Comparison of ENCODE assay signal across 20 mouse cellular contexts in genomic region chr7:30367466-30367865, GRCm38 (mm10). TPM values are rescaled to one million over a fixed set of nuclear protein-coding genes. Genes with fewer than 3 reads are reported as not detected.
"Had no signal": no experiment of that assay in that cellular context is flagged by ENCODE, and none has a peak within 500 bp of the region (broad histone marks: within the 10 kb centered on the region; RNA-seq: fewer than 3 reads in every experiment).

No protein-coding gene starts in this region.

- H3K27me3 ChIP-seq: stomach, embryonic 15.5 days had no signal

- H3K9ac ChIP-seq: liver, embryonic 15.5 days; liver, postnatal 0 days; lung, embryonic 15.5 days; neural tube, embryonic 12.5 days; stomach, embryonic 15.5 days had no signal

- ATAC-seq: liver, postnatal 0 days; lung, postnatal 0 days had no signal

- H3K27ac ChIP-seq: liver, embryonic 15.5 days; lung, embryonic 15.5 days; macrophage; neural tube, embryonic 12.5 days; stomach, embryonic 15.5 days; stomach, postnatal 0 days had no signal

- H3K4me2 ChIP-seq: liver, embryonic 15.5 days; lung, embryonic 15.5 days; neural tube, embryonic 12.5 days; stomach, embryonic 15.5 days had no signal

- DNase-seq: liver, postnatal 0 days; lung, adult 2 months; lung, postnatal 14 days; lung, postnatal 36 days; midbrain, embryonic 14.5 days; right cerebral cortex, postnatal 14 days; thymus, adult 2 months; thymus, postnatal 25 days; thymus, postnatal 4 days had no signal

- H3K9me3 ChIP-seq: liver, embryonic 15.5 days; lung, embryonic 15.5 days; megakaryocyte, embryonic 14.5 days; neural tube, embryonic 12.5 days; stomach, embryonic 15.5 days had no signal

- H3K4me3 ChIP-seq: liver, embryonic 15.5 days; lung, embryonic 15.5 days; megakaryocyte, embryonic 14.5 days; neural tube, embryonic 12.5 days; stomach, embryonic 15.5 days had no signal

- H3K4me1 ChIP-seq: liver, embryonic 15.5 days had no signal

- H3K36me3 ChIP-seq: liver, embryonic 15.5 days; lung, embryonic 15.5 days; neural tube, embryonic 12.5 days; stomach, embryonic 15.5 days had no signal

RNA-seq across cellular contexts. Expression of gene Lrfn3, which starts 4.9 kb away (rescaled TPM):
- polyA plus RNA-seq: macrophage had no signal

RNA-seq across cellular contexts. Expression of gene E130208F15Rik, which starts 45.9 kb away (rescaled TPM):
- polyA plus RNA-seq: liver, postnatal 0 days; lung, embryonic 15.5 days; lung, postnatal 0 days; midbrain, embryonic 14.5 days; midbrain, postnatal 0 days; neural tube, embryonic 12.5 days; neural tube, embryonic 14.5 days; stomach, postnatal 0 days had no signal

RNA-seq across cellular contexts. Expression of gene Hcst, which starts 52.2 kb away (rescaled TPM):
- polyA plus RNA-seq: neural tube, embryonic 14.5 days; testis, adult 2 months had no signal
